Mouse (Mus musculus): ENCODE results near the gene Ovca2.

The Ovca2 gene

DNA sequence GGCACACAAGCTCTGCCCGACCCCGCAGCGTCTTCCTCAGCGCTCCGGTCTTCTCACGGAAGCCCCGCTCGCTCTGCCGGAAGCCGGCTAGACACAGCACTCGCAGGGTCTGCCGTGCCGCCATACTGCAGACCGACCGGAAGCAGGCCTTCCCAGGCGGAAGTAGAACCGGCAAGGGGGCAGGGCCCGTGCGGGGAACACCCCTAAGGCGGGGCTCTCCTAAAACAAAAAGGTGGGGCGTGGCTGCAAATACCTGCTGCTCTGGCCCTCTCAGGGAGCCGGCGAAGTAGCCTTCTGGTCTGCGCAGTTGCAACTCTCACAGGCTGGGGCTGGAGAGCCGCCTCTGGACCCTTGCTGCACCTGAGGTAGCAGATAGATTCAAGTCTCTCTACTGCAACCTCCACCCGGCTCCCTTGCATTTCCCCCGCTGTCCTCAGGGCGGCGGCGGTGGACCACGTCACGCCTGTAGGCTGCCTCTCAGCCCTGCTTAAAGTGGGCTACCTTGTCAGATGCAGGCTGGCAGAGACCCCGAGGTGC is at the start of gene Ovca2:
Ovca2 (minus strand) TSS at position 164 of the 537 bp plus-strand sequence.
- DNase-seq (ENCODE audit: low spot score) = peak; percentile 92

DNA sequence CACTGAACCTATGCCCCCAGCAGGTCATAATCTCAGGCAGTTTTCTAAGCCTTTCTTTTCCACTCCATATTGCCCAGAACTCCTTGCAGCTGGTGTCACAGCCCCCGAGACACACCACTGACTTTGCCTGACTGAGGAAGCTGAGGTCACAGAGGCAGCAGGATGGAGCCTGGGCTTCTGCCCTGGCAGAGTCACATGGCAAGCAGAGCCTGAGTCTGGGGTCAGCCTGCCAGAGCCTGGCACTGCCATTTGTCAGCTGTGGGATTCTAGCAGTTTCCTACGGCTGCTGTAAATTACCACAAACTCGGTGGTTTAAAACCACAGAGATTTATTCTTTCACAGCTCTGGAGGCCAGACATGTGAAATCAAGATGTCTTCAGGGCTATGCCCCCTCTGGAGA is 49.0 kb upstream of the Ovca2 start:
- no peak for DNase-seq (ENCODE audit: low spot score)

DNA sequence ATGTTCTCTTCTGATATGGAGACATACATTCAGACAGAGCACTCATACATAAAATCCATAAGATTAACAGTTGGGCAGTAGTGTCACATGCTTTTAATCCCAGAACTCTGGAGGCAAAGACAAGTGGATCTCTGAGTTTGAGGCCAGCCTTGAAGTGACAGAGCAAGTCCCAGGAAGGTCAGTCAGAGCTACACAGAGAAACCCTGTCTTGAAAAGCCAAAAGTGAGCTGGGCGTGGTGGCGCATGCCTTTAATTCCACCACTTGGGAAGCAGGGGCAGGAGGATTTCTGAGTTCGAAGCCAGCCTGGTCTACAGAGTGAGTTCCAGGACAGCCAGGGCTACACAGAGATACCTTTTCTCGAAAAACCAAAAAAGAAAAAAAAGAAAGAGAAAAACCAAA is 46.2 kb upstream of the Ovca2 start:
- DNase-seq (ENCODE audit: low spot score) = no peak

- no peak for DNase-seq (ENCODE audit: low spot score)
Measured at GRCm38 (mm10) chr11:75224062-75224461, 45.4 kb upstream of the Ovca2 start.

- no peak for DNase-seq (ENCODE audit: low spot score)
Measured at GRCm38 (mm10) chr11:75220517-75221145, 42.0 kb upstream of the Ovca2 start.

GRCm38 (mm10) chr11:75220115-75220514 is 41.5 kb upstream of the Ovca2 start:
- DNase-seq (ENCODE audit: low spot score) = no peak

GRCm38 (mm10) chr11:75214081-75214950 is 35.7 kb upstream of the Ovca2 start:
- peak; percentile 47 for DNase-seq (ENCODE audit: low spot score)

DNA sequence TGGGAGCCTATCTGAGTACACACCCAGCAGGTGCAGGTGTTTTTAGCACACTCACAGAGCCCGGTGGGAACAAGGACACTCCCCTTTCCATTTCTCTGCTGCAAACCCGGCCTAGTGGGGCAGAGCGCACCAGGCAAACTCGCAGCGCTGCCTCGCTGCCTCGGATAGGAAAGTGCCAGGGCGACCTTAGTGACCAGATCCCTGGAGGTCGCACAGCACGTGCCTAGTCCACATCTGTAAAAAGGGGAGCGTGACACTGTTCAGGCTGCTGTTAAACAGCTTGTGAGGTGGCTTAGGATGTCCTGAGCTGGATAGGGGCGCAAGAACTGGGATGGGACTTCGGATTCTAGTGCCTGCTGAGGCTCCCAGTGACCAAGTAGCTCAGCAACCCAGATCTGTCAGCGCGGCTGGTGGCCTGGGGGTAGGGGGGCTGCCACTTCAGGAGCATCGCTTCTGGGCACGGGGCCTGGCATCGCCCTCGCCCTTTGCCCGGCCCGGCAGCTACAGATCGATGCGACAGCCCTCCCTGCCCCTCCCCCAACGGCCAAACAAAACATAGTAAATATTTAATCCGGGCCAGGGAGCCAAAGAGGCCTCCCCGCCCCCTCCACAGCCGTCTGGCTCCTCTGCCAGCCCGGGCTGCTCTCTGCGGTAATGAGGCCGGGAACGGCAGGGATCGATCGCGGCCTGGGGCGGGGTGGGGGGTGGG is 34.9 kb upstream of the Ovca2 start:
- DNase-seq (ENCODE audit: low spot score) = peak; percentile 85

DNA sequence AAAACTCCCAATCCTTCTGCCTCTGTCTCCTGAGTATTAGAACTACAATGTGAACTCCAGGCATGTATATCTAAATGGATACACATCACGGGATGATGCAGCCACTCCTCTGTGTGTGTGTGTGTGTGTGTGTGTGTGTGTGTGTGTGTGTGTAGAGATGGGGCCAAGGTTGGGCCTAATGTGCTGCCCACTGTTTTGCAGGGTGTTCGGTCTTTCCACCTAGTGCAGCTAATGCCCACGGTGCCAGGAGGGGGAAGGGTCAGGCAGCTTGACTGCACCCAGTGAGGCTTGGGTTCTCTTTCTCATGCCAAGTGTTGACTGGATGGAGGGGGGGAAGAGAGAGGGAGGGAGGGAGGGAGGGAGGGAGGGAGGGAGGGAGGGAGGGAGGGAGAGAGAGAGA is 34.2 kb upstream of the Ovca2 start:
- DNase-seq (ENCODE audit: low spot score) = no peak

DNA sequence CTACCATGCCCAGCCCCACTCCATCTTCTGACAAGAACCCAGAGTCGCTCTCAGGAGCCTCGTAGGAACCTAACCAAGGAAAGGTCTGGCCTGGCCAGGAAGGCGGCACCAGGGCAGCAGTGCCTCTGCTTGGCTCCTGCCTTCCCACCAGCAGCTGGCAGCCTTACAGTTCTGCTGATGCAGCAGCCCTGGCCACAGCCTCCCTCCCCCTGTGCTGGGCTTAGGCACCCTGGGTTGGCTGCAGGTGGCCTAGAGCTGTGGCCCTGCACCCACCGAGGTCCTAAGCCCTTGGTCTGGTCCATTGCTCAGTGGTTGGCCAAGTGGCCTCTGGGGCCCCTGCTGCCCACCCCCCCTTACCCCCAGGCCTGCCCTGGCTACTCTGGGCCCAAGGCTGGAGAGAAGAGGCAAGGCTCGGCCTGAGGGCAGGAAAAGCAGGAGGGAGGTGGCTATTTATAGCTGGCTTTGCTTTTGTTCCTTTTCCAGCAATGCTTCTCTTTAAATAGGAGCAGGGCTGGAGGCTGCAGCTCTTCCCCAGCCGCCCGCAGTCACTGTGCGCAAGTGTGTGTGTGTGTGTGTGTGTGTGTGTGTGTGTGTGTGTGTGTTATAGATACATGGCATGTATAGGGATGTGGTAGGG is 33.5 kb upstream of the Ovca2 start:
- DNase-seq (ENCODE audit: low spot score) = no peak

DNA sequence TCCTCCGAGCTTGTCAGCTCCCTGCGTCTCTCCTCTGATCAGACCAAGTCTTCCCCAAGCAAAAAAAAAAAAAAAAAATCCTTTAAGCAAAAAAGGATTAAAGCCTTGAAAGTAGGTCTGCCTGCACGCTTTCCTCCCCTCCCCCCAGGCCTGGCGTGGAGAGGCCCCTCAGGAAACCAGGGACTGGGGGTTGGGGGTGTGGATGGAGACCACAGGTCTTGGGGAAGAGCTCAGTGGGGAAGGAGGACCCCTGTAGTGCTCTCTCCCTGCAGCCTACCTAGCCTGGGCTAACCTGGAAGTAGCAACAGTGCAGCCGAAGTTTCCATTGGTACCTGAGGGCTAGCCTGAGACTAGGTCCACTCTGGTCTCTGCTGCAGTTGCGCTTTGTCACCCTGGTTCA is 32.1 kb upstream of the Ovca2 start:
- DNase-seq (ENCODE audit: low spot score) = peak; percentile 37

DNA sequence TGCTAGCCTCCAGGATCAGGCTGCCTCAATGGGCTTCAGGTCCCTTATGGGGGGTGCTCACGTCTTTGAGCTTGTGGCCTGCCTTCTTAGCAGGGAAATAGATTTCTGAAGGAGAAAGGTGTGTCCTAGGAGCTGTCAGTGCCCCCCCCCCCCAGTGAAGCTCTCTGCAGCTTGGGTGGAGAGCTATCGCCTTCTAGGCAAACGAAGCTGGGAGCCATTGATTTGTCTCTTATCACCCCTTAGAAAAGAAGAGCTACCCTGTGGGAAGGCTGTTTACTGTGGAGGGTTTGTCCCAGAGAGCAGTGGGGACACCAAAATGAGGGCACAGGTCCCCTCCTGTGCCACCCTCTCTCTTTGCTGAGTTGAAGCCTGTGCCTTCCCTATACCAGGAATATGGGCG is 31.5 kb upstream of the Ovca2 start:
- DNase-seq (ENCODE audit: low spot score) = no peak

DNA sequence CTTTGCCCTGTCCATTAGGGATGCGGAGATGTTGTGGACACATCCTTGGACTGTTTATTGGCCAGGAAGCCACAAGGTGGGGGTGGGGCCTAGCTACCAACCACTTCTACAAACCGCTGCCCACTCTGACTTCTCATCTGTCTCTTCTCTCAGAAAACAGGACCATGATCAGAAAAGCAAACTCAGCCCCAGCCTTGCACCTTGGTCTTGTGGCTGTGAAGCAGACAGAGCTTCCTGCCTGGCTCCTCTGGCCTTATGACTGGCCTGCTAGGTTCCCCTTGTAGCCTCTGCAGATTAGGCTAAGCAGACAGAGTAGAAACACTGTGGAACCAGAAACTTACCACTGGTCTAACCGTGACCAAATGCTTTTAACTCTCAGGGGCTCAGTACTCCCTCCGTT is 30.7 kb upstream of the Ovca2 start:
- no peak for DNase-seq (ENCODE audit: low spot score)

DNA sequence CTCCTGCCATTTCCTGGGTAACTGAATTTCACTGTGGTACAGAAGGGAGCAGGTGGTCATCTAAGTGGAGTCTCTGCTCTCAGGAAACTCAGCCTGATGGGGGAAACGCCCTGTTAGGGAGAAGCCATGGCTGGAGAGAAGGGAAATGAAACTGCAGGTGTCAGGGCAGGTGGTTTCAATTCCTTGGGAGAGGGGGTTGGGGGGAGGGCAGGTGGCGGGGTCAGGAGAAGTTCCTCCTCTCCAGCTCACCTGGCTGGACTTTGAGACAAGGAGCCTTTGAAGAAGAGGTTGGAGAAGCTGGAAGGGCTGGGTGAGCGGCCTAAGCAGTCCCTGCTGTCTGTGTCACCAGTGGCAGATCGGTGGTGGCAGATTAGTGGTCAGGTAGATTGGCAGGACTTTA is 27.7 kb upstream of the Ovca2 start:
- no peak for DNase-seq (ENCODE audit: low spot score)

DNA sequence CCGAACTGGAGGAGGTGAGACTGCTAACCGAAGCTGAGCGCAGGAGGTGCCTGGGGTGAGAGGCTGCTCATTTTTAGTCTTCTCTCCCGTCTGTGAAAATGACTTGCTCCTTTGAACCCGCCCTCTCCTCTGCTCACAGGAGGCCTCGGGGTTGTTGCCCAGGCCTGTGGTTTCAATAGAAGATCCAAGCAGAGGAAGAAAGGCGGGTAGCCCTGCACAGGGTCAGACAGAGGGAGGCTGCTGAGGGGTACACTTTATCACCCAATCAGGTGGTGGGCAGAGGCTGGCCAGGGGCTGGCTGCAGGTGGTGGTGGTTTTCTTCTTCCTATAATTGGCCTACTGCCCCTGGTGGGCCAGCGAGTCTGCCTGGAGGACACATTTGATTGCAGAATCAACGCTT is 25.8 kb upstream of the Ovca2 start:
- DNase-seq (ENCODE audit: low spot score) = no peak

DNA sequence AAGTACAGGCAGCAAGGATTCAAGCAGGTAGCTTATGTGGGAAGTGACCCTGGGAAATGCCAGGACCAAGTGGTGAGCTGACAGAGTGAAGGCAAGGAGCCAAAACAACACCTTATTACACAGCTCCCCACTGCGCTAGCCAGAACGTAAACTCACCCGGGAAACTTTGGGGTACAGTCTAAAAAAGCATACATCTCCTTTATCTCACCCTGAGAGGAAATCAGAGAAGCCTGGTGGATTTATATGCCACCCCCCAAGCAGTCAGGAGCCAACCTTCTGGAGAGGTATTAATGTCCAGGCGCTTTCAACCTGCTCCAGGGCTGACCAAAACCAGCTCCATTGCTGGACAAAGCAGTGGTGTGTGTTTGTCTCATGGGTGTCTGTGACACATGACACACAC is 25.3 kb upstream of the Ovca2 start:
- DNase-seq (ENCODE audit: low spot score) = no peak

GRCm38 (mm10) chr11:75201721-75202120 is 23.1 kb upstream of the Ovca2 start:
- no peak for DNase-seq (ENCODE audit: low spot score)

DNA sequence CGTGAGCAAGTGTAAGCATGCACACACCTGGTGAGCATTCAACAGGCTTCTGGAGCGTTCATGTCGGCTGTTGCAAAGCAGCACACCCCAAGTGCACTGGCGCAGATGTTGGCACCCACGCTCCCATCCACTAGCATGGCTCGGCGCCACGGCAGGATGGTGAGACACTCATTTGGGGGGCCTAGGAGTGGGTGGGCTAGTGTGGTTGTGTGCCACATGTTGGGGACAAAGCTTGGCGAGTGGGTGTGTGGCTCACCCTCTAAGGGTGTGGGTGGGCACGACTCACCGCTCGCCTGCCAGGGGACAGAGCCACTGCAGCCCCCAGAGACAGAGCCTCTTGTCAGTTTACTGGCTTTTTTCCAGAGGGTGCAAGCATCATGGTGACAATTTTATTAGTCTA is 22.3 kb upstream of the Ovca2 start:
- DNase-seq (ENCODE audit: low spot score) = no peak

DNA sequence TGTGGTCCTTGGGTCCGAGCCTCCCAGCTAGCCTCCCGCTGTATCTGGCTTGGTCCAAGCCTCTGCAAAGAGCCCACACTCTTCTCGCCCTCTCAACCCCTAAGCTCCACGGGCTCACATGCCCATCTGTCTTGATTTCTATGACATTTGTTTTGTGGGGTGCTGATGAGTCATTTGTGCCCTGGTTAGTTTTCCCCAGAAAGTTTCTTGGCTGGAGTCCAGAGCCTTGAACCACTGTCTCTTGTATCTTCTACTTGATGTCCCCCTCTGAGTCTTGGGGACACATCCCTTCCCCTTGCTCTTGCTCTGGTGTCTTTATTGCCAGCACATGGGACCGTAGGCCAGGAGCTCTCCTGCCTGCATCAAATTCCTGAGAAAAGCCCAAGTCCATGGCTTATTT is 21.3 kb upstream of the Ovca2 start:
- DNase-seq (ENCODE audit: low spot score) = no peak

- DNase-seq (ENCODE audit: low spot score) = no peak
Measured at GRCm38 (mm10) chr11:75198792-75199191, 20.2 kb upstream of the Ovca2 start.

DNA sequence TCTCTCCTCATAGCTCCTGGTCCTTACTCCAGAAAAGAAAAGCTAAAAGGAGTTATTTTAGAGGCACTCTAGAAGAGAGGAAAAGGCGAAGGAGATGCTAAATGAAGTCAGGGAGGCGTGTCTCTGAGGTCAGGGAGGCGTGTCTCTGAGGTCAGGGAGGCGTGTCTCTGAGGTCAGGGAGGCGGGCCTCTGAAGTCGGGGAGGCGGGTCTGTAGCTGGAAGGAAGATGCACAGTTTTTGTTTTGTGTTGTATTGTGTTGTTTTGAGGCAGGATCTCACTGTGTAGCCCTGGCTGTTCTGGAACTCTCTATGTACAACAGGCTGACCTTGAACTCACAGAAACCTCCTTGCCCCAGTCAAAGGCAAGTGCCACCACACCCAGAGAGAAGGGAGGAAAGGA is 19.3 kb upstream of the Ovca2 start:
- no peak for DNase-seq (ENCODE audit: low spot score)

GRCm38 (mm10) chr11:75196131-75196530 is 17.5 kb upstream of the Ovca2 start:
- no peak for DNase-seq (ENCODE audit: low spot score)

All from retina, embryonic 14.5 days (tissue).